Mouse (Mus musculus) thymus, postnatal 25 days (tissue): ENCODE results near the gene Zswim3.
A peak's percentile ranks its signal among the peaks of the same experiment; 100 is the strongest.
"Not testable (repeated sequence)": the region's sequence is repeated elsewhere in the genome, so short reads cannot be mapped to it uniquely, and the experiment has no call there.

Experiments
- DNase-seq: peaks from one replicate; pipeline ENCODE4 v3.0.0; 2022

Zswim3 gene

DNA sequence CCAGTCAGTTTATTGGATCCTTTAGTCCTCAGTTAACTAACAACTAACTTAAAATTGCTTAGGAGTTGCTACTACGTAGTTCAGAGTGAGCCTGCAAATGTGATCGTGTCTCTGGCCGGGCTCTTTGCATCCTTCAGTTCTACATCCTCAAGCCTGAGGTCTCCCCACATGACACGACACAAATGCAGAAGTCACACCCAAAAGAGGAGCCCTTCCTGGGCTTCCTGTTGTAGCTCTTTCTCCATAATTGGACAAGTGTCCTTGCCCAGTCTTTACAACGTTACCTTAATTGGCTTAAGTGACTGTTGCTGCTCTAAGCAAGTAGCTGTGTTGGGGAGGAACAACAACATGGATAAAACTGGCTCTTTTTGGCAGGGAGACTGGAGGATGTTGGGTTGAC lies 10.4 kb downstream of the Zswim3 start:
- DNase-seq, result no peak

DNA sequence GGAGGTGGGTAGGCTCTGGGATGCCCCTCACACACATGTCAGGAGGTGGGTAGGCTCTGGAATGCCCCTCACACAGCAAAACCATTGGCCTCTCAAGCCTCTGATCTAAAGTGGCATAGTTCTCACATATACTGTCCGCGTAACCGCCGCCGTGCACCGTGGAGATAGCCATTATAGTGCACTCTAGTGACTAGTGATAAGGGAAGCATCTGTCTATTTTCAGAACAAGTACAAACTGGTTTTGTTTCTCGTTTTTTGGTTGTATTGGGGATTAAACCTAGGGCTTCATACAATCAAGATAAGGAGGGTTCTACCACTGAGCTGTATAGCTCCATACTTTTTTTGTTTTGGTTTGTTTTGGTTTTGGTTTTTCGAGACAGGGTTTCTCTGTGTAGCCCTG lies 10.9 kb downstream of the Zswim3 start:
- no peak for DNase-seq

GRCm38 (mm10) chr2:164817206-164817605 lies 12.3 kb downstream of the Zswim3 start:
- DNase-seq, result no peak

DNA sequence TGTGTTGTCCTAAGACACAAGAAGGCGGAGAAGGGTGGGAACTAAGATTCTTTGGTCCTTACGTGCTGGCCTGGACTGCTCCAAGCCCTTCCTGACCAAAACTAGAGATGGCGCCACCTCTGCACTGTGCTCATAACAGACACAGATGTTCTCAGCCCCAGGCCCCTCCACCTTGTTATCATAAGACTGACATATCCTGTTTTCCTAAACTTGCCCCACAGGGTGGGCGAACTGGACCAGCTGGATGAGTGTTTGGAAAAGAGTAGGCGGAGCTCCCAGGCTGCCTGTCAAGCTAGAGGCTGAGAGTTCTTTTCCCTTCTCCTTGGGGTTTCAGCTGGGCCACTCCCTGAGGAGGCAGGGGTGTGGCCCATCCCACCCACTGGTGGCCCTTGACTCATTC lies 12.8 kb downstream of the Zswim3 start:
- no peak for DNase-seq

- no peak for DNase-seq
These were observed 16.2 kb downstream of the Zswim3 start for GRCm38 (mm10) chr2:164821060-164821459.

- DNase-seq, result peak; percentile 100
These were observed 17.8 kb downstream of the Zswim3 start, which contains the start of gene Zswim1 for GRCm38 (mm10) chr2:164822636-164823165. Gene Zswim1 (plus strand): TSS chr2:164822686.

- no peak for DNase-seq
These were observed 18.3 kb downstream of the Zswim3 start for GRCm38 (mm10) chr2:164823181-164823585.

- DNase-seq, result no peak
These were observed 19.1 kb downstream of the Zswim3 start for GRCm38 (mm10) chr2:164823969-164824368.

DNA sequence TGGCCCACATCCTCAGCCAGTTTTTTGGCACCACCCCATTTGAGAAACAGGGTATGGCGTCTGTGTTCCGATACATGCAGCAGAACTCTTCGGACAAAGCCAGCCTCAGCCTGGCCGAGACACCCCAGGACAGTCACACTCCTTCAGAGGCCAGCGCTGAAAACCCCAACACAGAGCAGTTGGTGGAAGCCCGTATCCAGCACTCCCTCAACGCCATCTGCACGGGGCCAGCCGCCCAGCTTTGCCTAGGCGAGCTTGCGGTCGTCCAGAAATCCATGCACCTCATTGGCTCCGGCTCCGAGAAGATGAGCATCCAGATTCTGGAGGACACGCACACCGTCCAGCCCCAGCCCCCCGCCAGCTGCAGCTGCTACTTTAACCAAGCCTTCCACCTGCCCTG lies 20.6 kb downstream of the Zswim3 start:
- no peak for DNase-seq

GRCm38 (mm10) chr2:164827146-164827850 lies 22.4 kb downstream of the Zswim3 start:
- no peak for DNase-seq

GRCm38 (mm10) chr2:164828437-164828836 lies 23.5 kb downstream of the Zswim3 start, which contains the start of gene Spata25:
Gene Spata25 (minus strand): TSS chr2:164828537.
- DNase-seq, result no peak

DNA sequence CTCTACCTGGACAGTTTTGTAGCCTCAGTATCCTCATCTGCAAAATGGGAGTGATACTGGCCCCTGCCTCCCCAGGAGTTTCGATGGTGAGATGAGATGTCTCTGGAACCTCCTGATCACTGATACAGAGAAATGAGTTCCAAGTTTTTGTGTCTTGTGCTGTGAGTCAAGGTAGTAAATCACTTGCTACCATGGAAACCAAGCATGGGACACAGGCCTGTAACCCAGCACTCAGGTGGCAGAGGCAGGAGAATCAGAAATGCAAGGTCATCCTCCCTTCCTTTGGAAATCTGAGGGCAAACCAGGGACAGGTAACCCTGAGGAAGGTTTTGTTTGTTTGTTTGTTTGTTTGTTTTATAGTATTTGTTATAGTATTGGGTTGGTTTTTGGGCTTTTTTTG lies 24.2 kb downstream of the Zswim3 start:
- DNase-seq, result no peak

- DNase-seq, result no peak
These were observed 26.1 kb downstream of the Zswim3 start for GRCm38 (mm10) chr2:164831029-164831428.

DNA sequence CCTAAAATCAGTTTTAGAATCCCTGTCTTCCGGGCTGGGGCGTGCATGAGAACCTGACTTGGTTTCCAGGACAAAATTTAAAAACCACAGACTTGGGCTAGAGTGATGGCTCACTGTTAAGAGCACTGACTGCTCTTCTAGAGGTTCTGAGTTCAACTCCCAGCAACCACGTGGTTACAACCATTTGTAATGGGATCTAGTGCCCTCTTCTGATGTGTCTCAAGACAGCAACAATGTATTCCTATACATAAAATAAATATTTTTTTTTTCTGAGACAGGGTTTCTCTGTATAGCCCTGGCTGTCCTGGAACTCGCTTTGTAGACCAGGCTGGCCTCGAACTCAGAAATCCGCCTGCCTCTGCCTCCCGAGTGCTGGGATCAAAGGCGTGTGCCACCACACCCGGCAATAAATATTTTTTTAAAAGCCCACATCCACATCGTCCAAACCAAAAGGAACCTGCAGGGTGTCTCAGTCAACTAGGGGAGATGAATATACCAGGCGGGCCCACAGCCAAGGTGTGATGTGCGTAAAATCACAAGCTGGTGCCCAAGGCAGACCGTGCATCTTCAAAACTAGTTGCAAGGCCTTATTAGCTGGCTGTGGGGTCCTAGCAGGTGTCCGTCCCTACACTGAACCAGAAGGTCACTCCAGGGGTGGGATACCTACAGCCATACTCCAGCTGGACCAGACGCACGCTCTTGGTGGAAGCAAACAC lies 27.3 kb downstream of the Zswim3 start:
- DNase-seq, result no peak

- DNase-seq, result peak; percentile 81
These were observed 27.9 kb downstream of the Zswim3 start, which contains the start of gene Ctsa for GRCm38 (mm10) chr2:164832748-164833301. Gene Ctsa (plus strand): TSS chr2:164832873.

- peak; percentile 88 for DNase-seq
These were observed 28.5 kb downstream of the Zswim3 start, which contains the start of gene Neurl2 for GRCm38 (mm10) chr2:164833314-164833959. Gene Neurl2 (minus strand): TSS chr2:164833456.

- peak; percentile 49 for DNase-seq
These were observed 29.6 kb downstream of the Zswim3 start for GRCm38 (mm10) chr2:164834531-164834930.

DNA sequence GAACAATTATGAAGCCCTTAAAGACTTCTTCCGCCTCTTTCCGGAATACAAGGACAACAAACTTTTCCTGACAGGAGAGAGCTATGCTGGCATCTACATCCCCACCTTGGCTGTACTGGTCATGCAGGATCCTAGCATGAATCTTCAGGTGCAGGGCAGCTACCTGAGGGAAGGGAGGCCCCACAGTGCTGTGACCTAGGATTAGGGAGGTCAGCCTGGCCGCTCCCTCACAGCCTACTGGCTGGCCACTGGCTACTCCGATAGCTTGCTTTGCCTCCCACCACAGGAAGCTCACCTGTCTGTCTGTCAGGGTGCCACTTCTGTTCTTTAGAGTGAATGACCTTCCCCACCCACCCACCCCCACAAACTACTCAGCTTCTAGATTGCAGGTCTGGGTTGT lies 30.3 kb downstream of the Zswim3 start:
- DNase-seq, result no peak

DNA sequence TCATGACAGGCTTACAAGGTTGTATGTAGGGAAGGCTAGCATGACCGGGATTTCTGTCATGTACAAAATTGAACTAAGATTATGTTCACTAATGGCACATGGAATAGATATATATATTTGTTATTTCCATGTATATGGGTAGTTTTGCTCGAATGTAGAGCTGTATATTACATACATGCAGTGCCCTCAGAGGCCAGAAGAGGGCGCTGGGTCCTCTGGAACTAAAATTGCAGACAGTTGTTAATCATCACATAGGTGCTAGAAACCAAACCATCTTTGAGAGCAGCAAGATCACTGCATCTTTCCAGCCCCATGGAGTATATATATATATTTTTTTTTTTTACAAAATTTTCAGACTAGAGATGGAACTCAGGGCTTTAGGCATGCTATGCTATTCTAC lies 40.9 kb downstream of the Zswim3 start:
- DNase-seq, result peak; percentile 31

GRCm38 (mm10) chr2:164850061-164850460 lies 45.2 kb downstream of the Zswim3 start:
- peak; percentile 49 for DNase-seq

GRCm38 (mm10) chr2:164855572-164855971 lies 50.7 kb downstream of the Zswim3 start:
- DNase-seq, result not testable (repeated sequence)

- DNase-seq, result no peak
These were observed 51.6 kb downstream of the Zswim3 start for GRCm38 (mm10) chr2:164856309-164857100.
